Mouse (Mus musculus): Measurements from ENCODE around the gene Irx1. TPM values are rescaled to one million over a fixed set of nuclear protein-coding genes. Genes with fewer than 3 reads are reported as not detected.

Gene Irx1
- total RNA-seq, 2 experiments from 2014 or later, result 3.9 to 4.6 TPM

GRCm38 (mm10) chr13:71951966-71952365, 11.6 kb downstream of the Irx1 start:
- intact Hi-C loops (cut with DNase I), result loop anchor here (10.0 kb wide), 1 partner anchor 847 kb away; no protein-coding TSS in a partner anchor

GRCm38 (mm10) chr13:71949859-71950258, 13.7 kb downstream of the Irx1 start:
- no peak for DNase-seq
- intact Hi-C loops (cut with DNase I), result loop anchor here (10.0 kb wide), 1 partner anchor 845 kb away; no protein-coding TSS in a partner anchor

More at GRCm38 (mm10) chr13:71951966-71952365, 11.6 kb downstream of the Irx1 start:
- no peak for DNase-seq

DNA sequence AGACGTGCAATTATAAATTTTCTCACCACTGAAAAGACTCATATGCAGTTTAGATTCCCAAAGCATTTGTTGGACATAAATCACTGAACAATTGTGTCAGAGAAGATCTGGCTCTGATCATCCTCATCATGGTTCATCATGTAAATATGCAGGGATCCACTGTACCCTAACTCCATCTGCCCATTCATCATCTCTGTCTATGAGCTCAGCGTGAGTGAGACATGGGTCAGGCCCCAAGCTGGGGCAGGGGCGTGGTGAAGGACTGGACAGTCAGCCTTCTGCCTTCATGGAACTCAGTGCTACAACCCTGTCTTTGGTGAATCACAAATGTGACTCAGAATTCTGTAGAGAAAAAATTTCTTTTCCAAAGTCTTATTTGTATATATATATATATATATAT, 53.2 kb downstream of the Irx1 start:
- intact Hi-C loops (cut with DNase I), result no loop called here
- DNase-seq, result no peak

Data from heart, postnatal 10 days (tissue).